Mouse (Mus musculus) T-helper 17 cell (primary cell): ENCODE results near the gene Fermt2.

Source experiments
- in situ Hi-C, 2 experiments: fragments of 300-600 bp; cut with MboI, MseI; formaldehyde crosslinking; loops; 1 replicate in 1 of 2; 2 replicates in 1 of 2; pipeline ENCODE4 v1.15.1; 2025; ENCODE audit warnings: high pct_unique_total_duplicates in 2 of 2

Fermt2 gene

DNA sequence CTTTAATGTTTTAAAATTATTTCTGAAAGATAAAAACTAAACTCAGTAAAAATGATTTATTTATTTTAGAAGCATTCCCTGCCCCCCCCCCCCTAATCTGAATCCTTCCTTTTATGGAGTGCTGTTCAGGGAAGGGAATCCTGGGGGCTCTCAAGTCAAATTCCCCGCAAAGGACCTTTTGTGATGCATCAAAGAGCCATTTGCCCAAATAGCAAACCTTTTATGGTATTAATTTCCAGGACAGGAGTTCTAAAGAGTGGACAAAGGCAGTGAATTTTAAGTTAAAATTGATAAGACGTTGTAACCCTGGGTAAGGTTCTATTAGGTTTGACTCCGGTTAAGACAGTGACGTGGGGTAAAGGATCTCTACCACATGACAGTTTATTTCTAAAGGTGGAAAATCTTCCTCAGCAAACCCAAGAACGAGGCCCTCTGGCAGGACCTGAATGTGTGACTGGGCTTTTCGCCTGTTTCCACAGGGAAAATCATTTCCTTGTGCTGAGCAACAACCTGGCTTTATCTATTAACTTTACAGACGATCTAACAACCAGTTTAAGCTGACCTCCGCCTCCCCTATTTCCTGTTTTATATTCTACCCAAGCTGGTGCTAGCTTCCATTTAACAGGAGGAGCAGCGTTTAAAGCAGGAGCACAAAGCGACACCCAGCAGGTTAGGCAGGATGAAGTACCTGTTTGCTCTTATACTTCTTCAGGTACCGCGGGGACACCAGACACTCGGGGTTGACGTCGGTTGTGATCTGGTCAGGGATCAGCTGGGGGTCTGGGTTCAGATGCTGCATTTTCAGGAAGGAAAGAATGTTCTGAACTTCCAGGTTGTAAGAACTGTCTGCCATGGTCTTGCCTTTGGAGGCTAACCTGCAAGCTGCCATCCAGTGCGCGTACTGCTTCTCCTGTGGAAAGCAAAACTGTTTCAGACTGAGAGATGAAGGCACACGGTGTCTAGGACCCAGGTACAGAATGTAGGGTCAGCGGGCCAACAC lies 65.6 kb downstream of the Fermt2 start:
- in situ Hi-C loops, result no loop called here

GRCm38 (mm10) chr14:45463599-45463998 lies 66.3 kb downstream of the Fermt2 start:
- in situ Hi-C loops, result no loop called here

GRCm38 (mm10) chr14:45462875-45463475 lies 66.9 kb downstream of the Fermt2 start:
- in situ Hi-C loops, result no loop called here

DNA sequence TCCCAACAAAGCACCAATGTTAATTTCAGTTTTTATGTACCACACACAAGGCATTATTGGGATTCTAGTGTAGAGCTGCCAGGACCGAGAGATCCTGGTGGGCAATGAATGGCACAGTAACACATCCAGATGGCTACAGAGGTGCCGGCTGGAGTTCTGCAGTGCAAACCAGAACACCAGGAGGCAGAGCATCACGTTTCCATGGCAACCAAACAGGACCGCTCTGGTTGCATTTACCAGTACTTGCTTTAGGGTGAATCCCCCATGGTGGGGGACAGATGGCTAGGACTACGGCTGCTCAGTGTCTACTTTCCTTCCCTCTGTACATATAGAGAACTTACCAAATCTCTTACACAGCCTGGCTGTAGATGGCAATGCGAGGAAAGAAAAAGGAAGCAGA lies 67.5 kb downstream of the Fermt2 start:
- in situ Hi-C loops, result no loop called here

DNA sequence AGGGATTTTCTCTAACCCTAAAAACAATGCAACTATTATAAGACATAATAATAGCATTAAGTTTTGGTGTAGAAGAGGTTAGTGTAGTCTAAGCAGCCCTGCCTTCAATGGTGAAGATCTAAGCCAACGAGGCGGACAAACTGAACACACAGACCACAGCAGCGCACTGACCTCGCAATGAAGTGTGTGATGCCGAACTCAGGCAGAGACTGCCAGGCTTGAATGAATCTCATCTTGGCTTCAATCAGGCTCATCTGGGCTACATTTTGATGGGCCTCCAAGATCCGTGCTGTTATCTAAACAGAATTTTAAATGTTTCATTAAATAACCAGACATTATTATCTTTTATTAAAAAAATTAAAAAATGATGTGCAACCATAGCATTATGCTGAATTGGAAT lies 68.0 kb downstream of the Fermt2 start:
- in situ Hi-C loops, result no loop called here

GRCm38 (mm10) chr14:45460491-45460890 lies 69.4 kb downstream of the Fermt2 start:
- in situ Hi-C loops, result no loop called here

- in situ Hi-C loops, result no loop called here
Observed at GRCm38 (mm10) chr14:45459877-45460276, 70.0 kb downstream of the Fermt2 start.

DNA sequence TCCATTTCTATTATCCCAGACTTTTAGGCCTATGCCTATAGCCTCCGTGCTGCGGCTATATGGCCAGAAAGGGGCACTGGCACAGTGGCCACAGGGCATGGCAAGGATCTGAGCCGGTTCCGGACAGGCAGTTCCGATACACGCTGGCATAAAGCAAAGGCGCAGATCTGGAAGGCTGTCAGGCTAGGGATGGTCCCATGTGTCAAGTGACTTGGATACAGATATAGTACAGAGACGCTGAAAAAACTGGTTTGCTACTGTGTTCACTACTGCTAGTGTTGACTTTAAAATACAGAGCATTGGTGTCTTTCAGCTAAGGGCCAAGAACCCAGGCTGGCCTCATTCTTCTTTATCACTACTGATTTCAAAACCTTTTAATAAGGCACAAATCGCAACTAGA lies 72.9 kb downstream of the Fermt2 start:
- in situ Hi-C loops, result no loop called here

- in situ Hi-C loops, result no loop called here
Observed at GRCm38 (mm10) chr14:45456502-45456846, 73.4 kb downstream of the Fermt2 start.

- in situ Hi-C loops, result no loop called here
Observed at GRCm38 (mm10) chr14:45455651-45456501, 74.0 kb downstream of the Fermt2 start.

- in situ Hi-C loops, result no loop called here
Observed at GRCm38 (mm10) chr14:45453538-45454233, 76.2 kb downstream of the Fermt2 start.

DNA sequence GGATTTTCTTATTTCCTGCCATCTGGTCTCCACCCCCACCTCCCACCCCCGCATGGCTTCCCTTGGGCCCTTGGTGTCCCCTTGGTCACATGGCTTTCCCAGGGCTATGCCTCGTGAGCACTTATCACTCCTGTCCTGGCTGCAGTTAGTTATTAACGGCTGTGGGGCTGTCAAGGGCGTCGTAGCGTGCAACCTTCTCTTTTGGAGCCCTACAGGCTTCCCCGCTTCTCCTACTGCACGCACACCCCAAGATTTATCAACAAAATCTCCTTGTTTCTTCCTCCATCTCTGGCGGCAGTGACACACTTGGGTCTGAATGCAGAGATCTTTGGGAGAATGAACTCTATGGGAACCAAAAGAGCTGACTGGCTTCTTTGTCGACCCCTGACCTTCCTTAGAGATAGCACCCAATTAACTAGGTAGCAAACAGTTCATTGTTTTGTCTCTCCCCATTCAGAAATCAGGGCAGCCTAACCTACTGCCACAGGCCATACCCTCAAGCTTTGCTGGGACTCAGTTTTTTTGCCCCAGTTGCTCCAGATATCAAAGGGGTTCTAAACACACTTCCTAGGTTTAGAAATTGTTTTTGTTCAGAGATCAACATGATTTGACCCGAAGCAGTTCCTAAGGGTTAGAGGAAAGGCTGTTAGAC lies 76.9 kb downstream of the Fermt2 start:
- in situ Hi-C loops, result no loop called here

DNA sequence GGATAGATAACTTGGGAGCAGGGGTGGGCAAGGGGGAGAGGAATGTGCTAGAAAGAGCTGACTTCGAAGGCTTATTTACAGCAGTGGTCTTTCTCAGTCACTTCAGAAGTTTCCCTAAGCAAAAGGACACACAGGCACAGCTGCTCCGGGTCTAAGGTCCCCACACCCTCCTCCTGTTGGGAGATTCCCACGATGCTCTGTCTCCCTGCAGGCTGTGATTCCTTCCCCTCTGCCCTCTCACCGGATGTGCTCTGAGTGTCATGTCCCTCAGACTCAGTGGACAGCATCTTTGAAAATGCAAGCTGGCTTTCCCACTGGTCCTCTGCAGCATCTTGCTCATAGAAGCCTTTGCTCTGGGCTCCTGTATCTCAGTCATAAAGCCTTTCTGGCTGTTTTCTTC lies 77.8 kb downstream of the Fermt2 start:
- in situ Hi-C loops, result no loop called here

- in situ Hi-C loops, result no loop called here
Observed at GRCm38 (mm10) chr14:45451090-45451489, 78.8 kb downstream of the Fermt2 start.

GRCm38 (mm10) chr14:45446777-45447176 lies 83.1 kb downstream of the Fermt2 start:
- in situ Hi-C loops, result no loop called here

DNA sequence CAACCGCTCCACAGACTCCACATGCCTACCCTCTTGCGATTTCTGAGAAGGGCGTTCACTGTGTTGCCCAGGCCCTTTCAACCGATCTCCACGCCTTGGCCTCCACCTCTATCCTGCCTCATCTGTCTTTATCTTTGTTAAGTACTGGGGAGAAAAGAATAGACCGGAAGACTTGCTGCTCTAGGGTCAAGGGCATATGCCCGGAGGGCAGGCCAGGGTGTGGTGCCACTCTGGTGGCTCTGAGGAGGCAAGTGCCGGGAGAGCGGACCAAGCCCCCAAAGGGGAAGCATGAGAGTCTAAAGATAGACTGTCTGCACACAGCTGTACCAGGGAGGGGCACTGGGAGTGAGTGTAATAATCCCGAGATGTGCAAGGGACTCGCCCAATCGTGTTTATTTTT lies 84.5 kb downstream of the Fermt2 start:
- in situ Hi-C loops, result no loop called here

DNA sequence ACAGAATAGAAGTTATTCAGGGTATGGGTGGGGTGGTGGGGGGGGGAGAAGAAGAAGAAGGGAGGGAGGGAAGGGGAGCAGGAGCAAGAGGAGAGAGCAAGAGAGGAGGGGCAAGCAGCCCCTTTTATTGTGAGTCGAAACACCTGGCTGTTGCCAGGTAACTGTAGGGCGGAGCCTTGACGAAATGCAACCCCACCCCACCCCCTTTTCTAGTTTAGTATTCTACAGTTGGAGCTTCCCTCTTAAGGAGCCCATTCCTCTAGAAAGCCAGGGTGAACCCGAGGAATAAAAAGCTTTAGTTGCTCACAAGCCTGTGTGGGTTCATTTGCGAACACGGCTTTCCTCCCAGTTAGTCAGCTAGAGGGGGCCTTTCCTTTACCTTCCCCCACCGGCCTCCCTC lies 85.0 kb downstream of the Fermt2 start:
- in situ Hi-C loops, result no loop called here

GRCm38 (mm10) chr14:45442781-45443560 lies 86.9 kb downstream of the Fermt2 start:
- in situ Hi-C loops, result no loop called here

DNA sequence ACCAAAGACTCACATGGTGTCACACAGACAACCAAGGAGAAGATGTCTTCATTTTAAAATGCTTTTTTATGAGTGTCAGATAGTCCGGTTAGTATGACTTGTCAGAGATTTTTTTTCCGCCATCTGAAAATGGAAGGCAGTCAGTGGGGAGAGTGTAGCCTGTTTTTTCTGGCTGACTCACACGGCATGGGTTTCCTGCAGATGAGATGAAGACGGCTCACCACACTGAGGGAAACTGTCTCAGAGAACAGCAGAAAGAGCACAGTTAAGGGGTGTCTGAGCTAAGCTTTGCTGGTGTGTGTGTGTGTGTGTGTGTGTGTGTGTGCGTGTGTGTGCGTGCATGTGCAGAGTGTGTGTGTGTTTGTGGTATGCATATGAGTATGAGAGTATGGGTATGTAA lies 88.6 kb downstream of the Fermt2 start:
- in situ Hi-C loops, result no loop called here

DNA sequence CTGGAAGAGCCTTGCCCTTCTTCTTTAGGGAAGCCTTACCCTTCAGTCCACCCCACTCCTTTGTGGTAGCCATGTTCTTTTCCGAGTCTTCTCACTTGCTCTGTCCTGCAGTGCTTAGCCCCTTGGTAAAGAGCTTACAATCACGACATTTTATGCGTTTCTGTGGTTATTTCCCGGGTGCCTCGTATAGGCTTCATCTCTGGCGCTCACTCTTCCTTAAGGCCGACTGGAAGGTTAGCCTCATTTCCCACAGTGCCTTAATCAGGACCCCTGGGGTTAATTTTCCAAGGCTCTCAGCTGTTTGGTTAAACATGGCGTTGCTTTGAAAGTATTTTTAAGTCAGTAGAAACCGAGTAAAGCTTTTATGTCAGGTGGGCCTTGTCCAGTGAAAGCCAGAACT lies 90.5 kb downstream of the Fermt2 start:
- in situ Hi-C loops, result no loop called here
